Mouse (Mus musculus): ENCODE measurements around the gene Acbd3. TPM values are rescaled to one million over a fixed set of nuclear protein-coding genes. Genes with fewer than 3 reads are reported as not detected.

The Acbd3 gene
- polyA plus RNA-seq, 1 experiment from 2014 or later, result 21.8 TPM

Other genes with a start within 250 kb of the Acbd3 start
- gene Stum, start 242.5 kb upstream of the Acbd3 start, polyA plus RNA-seq (2015; fragmentation: Nextera tagmentation; extraction: Ambion mirVana), result 15.1 and 18.6 TPM in 2 replicates
- 80.2 and 91.9 TPM in 2 replicates for gene Parp1, start 157.1 kb upstream of the Acbd3 start, polyA plus RNA-seq (2015; fragmentation: Nextera tagmentation; extraction: Ambion mirVana)
- 7.8 and 9.1 TPM in 2 replicates for gene Lin9, start 84.9 kb upstream of the Acbd3 start, polyA plus RNA-seq (2015; fragmentation: Nextera tagmentation; extraction: Ambion mirVana)
- not detected in 2 replicates for gene Mixl1, start 29.0 kb upstream of the Acbd3 start, polyA plus RNA-seq (2015; fragmentation: Nextera tagmentation; extraction: Ambion mirVana)
- gene H3f3a, start 87.9 kb downstream of the Acbd3 start, polyA plus RNA-seq (2015; fragmentation: Nextera tagmentation; extraction: Ambion mirVana), result 2,228 and 2,423 TPM in 2 replicates
- gene Sde2, start 125.1 kb downstream of the Acbd3 start, polyA plus RNA-seq (2015; fragmentation: Nextera tagmentation; extraction: Ambion mirVana), result 28.7 and 32.2 TPM in 2 replicates
- gene Lefty2, start 167.1 kb downstream of the Acbd3 start, polyA plus RNA-seq (2015; fragmentation: Nextera tagmentation; extraction: Ambion mirVana), result 4.8 and 5.6 TPM in 2 replicates
- 74.6 and 75.6 TPM in 2 replicates for gene Pycr2, start 178.2 kb downstream of the Acbd3 start, polyA plus RNA-seq (2015; fragmentation: Nextera tagmentation; extraction: Ambion mirVana)
- 0.16 and 0.25 TPM in 2 replicates for gene Lefty1, start 209.0 kb downstream of the Acbd3 start, polyA plus RNA-seq (2015; fragmentation: Nextera tagmentation; extraction: Ambion mirVana)
- gene Tmem63a, start 216.3 kb downstream of the Acbd3 start, polyA plus RNA-seq (2015; fragmentation: Nextera tagmentation; extraction: Ambion mirVana), result 2.1 and 2.6 TPM in 2 replicates

Data from hindbrain, embryonic 16.5 days (tissue).